Mouse (Mus musculus) heart, postnatal 0 days (tissue): ENCODE results near the gene Gm26602.

ENCODE experiments used
- CTCF ChIP-seq: IDR thresholded peaks from 2 replicates; pipeline ENCODE4 v1.5.1; 2016; ENCODE audit warnings: antibody characterized with exemption, control low read depth, low read depth
- EP300 ChIP-seq: IDR thresholded peaks from 2 replicates; pipeline ENCODE4 v1.6.1; 2016; ENCODE audit warnings: antibody characterized with exemption, low read depth

DNA sequence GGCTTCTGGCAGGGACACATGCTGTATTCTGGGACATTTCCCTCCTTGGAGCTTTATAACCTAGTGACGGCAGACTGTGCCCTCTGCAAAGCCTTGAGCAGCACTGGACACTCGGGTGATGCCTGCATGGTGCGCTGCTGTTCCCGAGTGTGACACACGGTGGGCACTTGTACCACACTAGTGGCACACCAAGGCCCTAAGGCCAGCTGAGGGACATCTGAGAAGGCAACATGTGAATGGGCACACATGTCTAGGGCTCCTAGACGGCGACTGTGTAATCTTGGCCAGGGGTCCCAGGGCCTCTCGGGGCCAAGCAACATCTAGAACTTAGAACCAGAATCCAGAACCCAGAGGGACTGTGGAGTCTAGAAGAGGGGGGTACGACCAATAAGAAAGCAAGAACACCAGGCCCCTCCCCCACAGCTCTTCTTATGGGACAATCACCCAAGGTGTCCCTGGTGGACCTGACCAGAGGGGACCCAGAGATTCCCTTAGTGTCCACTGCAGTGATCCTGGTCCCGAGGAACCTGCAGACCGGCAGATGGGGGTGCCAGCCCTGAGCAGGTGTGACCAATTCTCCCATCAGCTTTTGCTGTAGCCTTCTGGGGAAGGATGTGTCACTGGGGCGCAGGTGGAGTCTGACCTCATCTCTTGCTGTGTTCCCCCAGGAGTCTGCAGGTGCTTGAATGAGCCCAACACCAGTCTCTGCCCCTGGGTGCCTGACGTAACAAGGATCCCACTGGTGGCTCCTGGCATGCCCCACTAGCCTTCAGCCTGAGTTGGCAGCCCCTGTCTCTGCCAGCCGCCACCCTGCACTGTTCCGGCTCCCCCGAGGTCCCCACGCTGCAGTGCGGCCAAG lies 19.5 kb downstream of the Gm26602 start:
- TF ChIP-seq CTCF (no peak), EP300 (no peak)
